Mouse (Mus musculus) layer of hippocampus, adult 6 months (tissue): Measurements from ENCODE around the gene Uhrf1. TPM values are rescaled to one million over a fixed set of nuclear protein-coding genes. Genes with fewer than 3 reads are reported as not detected.

Experiments
- long read RNA-seq, 2 experiments: library from polyadenylated mRNA; unstranded; transcript quantifications; one replicate each; pipeline ENCODE4 v2.0.0; 2019 to 2020
- polyA plus RNA-seq: library from polyadenylated mRNA; unstranded; fragments of <200 nt; fragmentation: Nextera tagmentation; gene quantifications from 2 replicates; pipeline ENCODE4 v1.2.3, GENCODE M21; 2021

The Uhrf1 gene
- polyA plus RNA-seq = 0.15 and 0.48 TPM in 2 replicates
- long read RNA-seq, experiment 1 = 0 reads
- long read RNA-seq, experiment 2, partial matches to known transcripts = 1 of 1 reads
- long read RNA-seq, experiment 2, other reads (novel, unspliced or antisense) = 0 of 1 reads

GRCm38 (mm10) chr17:56303160-56303846 is at the start of gene Uhrf1:
Uhrf1 (plus strand) TSS chr17:56303321.

GRCm38 (mm10) chr17:56256239-56256881 is 46.8 kb upstream of the Uhrf1 start, which contains the start of gene Fem1a:
Fem1a (plus strand) TSS chr17:56256810.

GRCm38 (mm10) chr17:56276643-56277566 is 26.2 kb upstream of the Uhrf1 start, which contains the start of gene Ticam1:
Ticam1 (minus strand) TSS chr17:56276786.

GRCm38 (mm10) chr17:56292531-56293222 is 10.4 kb upstream of the Uhrf1 start, which contains the start of gene Plin3:
Plin3 (minus strand) TSS chr17:56292873.

GRCm38 (mm10) chr17:56300186-56300585 is 2.9 kb upstream of the Uhrf1 start, which contains the start of gene Arrdc5:
Arrdc5 (minus strand) TSS chr17:56300286.

GRCm38 (mm10) chr17:56325450-56326152 is 22.5 kb downstream of the Uhrf1 start, which contains the start of gene Kdm4b:
Kdm4b (plus strand) TSS chr17:56326062.

Other genes with a start within 250 kb of the Uhrf1 start
- 84.0 and 89.6 TPM in 2 replicates for gene Ubxn6, start 228.3 kb upstream of the Uhrf1 start, polyA plus RNA-seq
- gene Hdgfl2, start 223.7 kb upstream of the Uhrf1 start, polyA plus RNA-seq = 73.1 and 79.1 TPM in 2 replicates
- 0.13 and 0.18 TPM in 2 replicates for gene Plin4, start 193.5 kb upstream of the Uhrf1 start, polyA plus RNA-seq
- 2.0 and 2.2 TPM in 2 replicates for gene Plin5, start 185.7 kb upstream of the Uhrf1 start, polyA plus RNA-seq
- 1.5 and 1.8 TPM in 2 replicates for gene Lrg1, start 181.3 kb upstream of the Uhrf1 start, polyA plus RNA-seq
- gene Sema6b, start 163.0 kb upstream of the Uhrf1 start, polyA plus RNA-seq = 3.9 and 4.9 TPM in 2 replicates
- gene Tnfaip8l1, start 140.8 kb upstream of the Uhrf1 start, polyA plus RNA-seq = 7.2 and 9.1 TPM in 2 replicates
- 83.8 and 89.4 TPM in 2 replicates for gene Mydgf, start 119.4 kb upstream of the Uhrf1 start, polyA plus RNA-seq
- 17.7 and 19.1 TPM in 2 replicates for gene Dpp9, start 84.4 kb upstream of the Uhrf1 start, polyA plus RNA-seq
- gene Fem1a, start 46.5 kb upstream of the Uhrf1 start, polyA plus RNA-seq = 9.4 and 10.9 TPM in 2 replicates
- 2.2 and 2.6 TPM in 2 replicates for gene Ticam1, start 26.5 kb upstream of the Uhrf1 start, polyA plus RNA-seq
- gene Plin3, start 10.4 kb upstream of the Uhrf1 start, polyA plus RNA-seq = 6.1 and 9.9 TPM in 2 replicates
- gene Arrdc5, start 3.0 kb upstream of the Uhrf1 start, polyA plus RNA-seq = not detected in 2 replicates
- 25.3 and 26.4 TPM in 2 replicates for gene Kdm4b, start 22.7 kb downstream of the Uhrf1 start, polyA plus RNA-seq
- gene Ptprs, start 173.2 kb downstream of the Uhrf1 start, polyA plus RNA-seq = 187 and 245 TPM in 2 replicates
- gene Znrf4, start 209.1 kb downstream of the Uhrf1 start, polyA plus RNA-seq = not detected in 2 replicates